Mouse (Mus musculus) testis, adult 2 months (tissue): ENCODE results near the gene Apopt1.

Experiments
- CTCF ChIP-seq: fragments of 200-500 bp; IDR thresholded peaks from 2 replicates; pipeline ENCODE4 v1.5.1; 2012; ENCODE audit warnings: low read depth, mild to moderate bottlenecking, inconsistent platforms, low read length, moderate library complexity; ENCODE audit not compliant: control insufficient read depth, insufficient read depth, insufficient replicate concordance
- POLR2A ChIP-seq: fragments of 200-500 bp; IDR thresholded peaks from 2 replicates; pipeline ENCODE4 v1.6.1; 2012; ENCODE audit warnings: low read depth, mild to moderate bottlenecking, inconsistent platforms, low read length, moderate library complexity; ENCODE audit not compliant: control insufficient read depth

GRCm38 (mm10) chr12:111699542-111699941 lies 13.5 kb upstream of the Apopt1 start:
- no peak for TF ChIP-seq CTCF
- no peak for TF ChIP-seq POLR2A
